Mouse (Mus musculus) embryonic fibroblast, embryonic 13.5 days (primary cell): ENCODE data around the gene Dnmbp.

Source experiments
- CTCF ChIP-seq: IDR thresholded peaks from 2 replicates; pipeline ENCODE4 v1.5.1; 2011; ENCODE audit warnings: mild to moderate bottlenecking, control low read depth, low read length, moderate library complexity, borderline replicate concordance; ENCODE audit not compliant: insufficient read depth
- POLR2A ChIP-seq: IDR thresholded peaks from 2 replicates; pipeline ENCODE4 v1.6.1; 2011; ENCODE audit warnings: low read depth, mild to moderate bottlenecking, control low read depth, low read length, moderate library complexity

DNA sequence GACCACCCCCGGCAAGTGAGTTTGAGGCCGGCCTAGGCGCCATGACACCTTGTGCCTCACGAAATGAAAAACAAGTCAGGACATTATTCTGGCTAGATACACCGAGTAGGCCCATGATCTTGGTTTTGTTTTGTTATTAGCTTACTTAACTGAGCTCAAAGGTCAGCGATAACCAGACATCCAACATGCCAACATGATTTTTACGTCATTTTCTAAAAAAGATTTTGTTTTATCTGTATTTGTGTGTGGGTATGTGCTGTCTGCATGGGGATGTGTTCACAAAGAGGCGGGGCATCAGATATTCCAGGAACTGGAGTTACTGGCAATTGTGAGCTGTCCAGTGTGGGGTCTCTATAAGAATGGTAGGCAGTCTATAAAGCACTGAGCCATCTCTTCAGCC lies 32.1 kb upstream of the Dnmbp start:
- TF ChIP-seq CTCF (no peak), POLR2A (no peak)
